Mouse (Mus musculus): ENCODE measurements around the gene Dstn. TPM values are rescaled to one million over a fixed set of nuclear protein-coding genes. Genes with fewer than 3 reads are reported as not detected.

Gene Dstn
- polyA plus RNA-seq, 1 experiment = 148 TPM

- peak; percentile 18 to 42 for DNase-seq (ENCODE audit: extremely low spot score in 1 of 2, low spot score in 1 of 2)
Measured at GRCm38 (mm10) chr2:143915600-143916135, 548 bp downstream of the Dstn start.

- peak in 1 of 2 experiments; percentile 47 for DNase-seq (ENCODE audit: extremely low spot score in 1 of 2, low spot score in 1 of 2)
Measured at GRCm38 (mm10) chr2:143916229-143916628, 1.1 kb downstream of the Dstn start.

- no peak for DNase-seq (ENCODE audit: extremely low spot score in 1 of 2, low spot score in 1 of 2)
Measured at GRCm38 (mm10) chr2:143917622-143918021, 2.5 kb downstream of the Dstn start.

GRCm38 (mm10) chr2:143918831-143919502 lies 3.8 kb downstream of the Dstn start:
- no peak for DNase-seq (ENCODE audit: extremely low spot score in 1 of 2, low spot score in 1 of 2)

- no peak for DNase-seq (ENCODE audit: extremely low spot score in 1 of 2, low spot score in 1 of 2)
Measured at GRCm38 (mm10) chr2:143924085-143924484, 9.0 kb downstream of the Dstn start.

- DNase-seq (ENCODE audit: extremely low spot score in 1 of 2, low spot score in 1 of 2) = no peak
Measured at GRCm38 (mm10) chr2:143925826-143926225, 10.7 kb downstream of the Dstn start.

- DNase-seq (ENCODE audit: extremely low spot score in 1 of 2, low spot score in 1 of 2) = peak in 1 of 2 experiments; percentile 14
Measured at GRCm38 (mm10) chr2:143929607-143930311, 14.6 kb downstream of the Dstn start.

- DNase-seq (ENCODE audit: extremely low spot score in 1 of 2, low spot score in 1 of 2) = no peak
Measured at GRCm38 (mm10) chr2:143932340-143932873, 17.3 kb downstream of the Dstn start.

- DNase-seq (ENCODE audit: extremely low spot score in 1 of 2, low spot score in 1 of 2) = no peak
Measured at GRCm38 (mm10) chr2:143933516-143933915, 18.4 kb downstream of the Dstn start.

GRCm38 (mm10) chr2:143934439-143934838 lies 19.3 kb downstream of the Dstn start:
- DNase-seq (ENCODE audit: extremely low spot score in 1 of 2, low spot score in 1 of 2) = no peak

GRCm38 (mm10) chr2:143937861-143938260 lies 22.7 kb downstream of the Dstn start:
- no peak for DNase-seq (ENCODE audit: extremely low spot score in 1 of 2, low spot score in 1 of 2)

- DNase-seq (ENCODE audit: extremely low spot score in 1 of 2, low spot score in 1 of 2) = no peak
Measured at GRCm38 (mm10) chr2:143940406-143940805, 25.3 kb downstream of the Dstn start.

GRCm38 (mm10) chr2:143944796-143945195 lies 29.7 kb downstream of the Dstn start:
- DNase-seq (ENCODE audit: extremely low spot score in 1 of 2, low spot score in 1 of 2) = no peak

GRCm38 (mm10) chr2:143945466-143946075 lies 30.5 kb downstream of the Dstn start:
- peak in 1 of 2 experiments; percentile 20 for DNase-seq (ENCODE audit: extremely low spot score in 1 of 2, low spot score in 1 of 2)

- no peak for DNase-seq (ENCODE audit: extremely low spot score in 1 of 2, low spot score in 1 of 2)
Measured at GRCm38 (mm10) chr2:143946399-143946798, 31.3 kb downstream of the Dstn start.

- no peak for DNase-seq (ENCODE audit: extremely low spot score in 1 of 2, low spot score in 1 of 2)
Measured at GRCm38 (mm10) chr2:143947981-143948380, 32.9 kb downstream of the Dstn start.

GRCm38 (mm10) chr2:143948416-143948815 lies 33.3 kb downstream of the Dstn start:
- no peak for DNase-seq (ENCODE audit: extremely low spot score in 1 of 2, low spot score in 1 of 2)

- DNase-seq (ENCODE audit: extremely low spot score in 1 of 2, low spot score in 1 of 2) = no peak
Measured at GRCm38 (mm10) chr2:143949217-143949616, 34.1 kb downstream of the Dstn start.

GRCm38 (mm10) chr2:143950290-143951027 lies 35.3 kb downstream of the Dstn start:
- no peak for DNase-seq (ENCODE audit: extremely low spot score in 1 of 2, low spot score in 1 of 2)

- no peak for DNase-seq (ENCODE audit: extremely low spot score in 1 of 2, low spot score in 1 of 2)
Measured at GRCm38 (mm10) chr2:143951028-143951420, 35.9 kb downstream of the Dstn start.
